Mouse (Mus musculus): ENCODE results near the gene Rars.
A peak's percentile ranks its signal among the peaks of the same experiment; 100 is the strongest.
"Not testable (repeated sequence)": the region's sequence is repeated elsewhere in the genome, so short reads cannot be mapped to it uniquely, and the experiment has no call there.

Gene Rars

GRCm38 (mm10) chr11:35838345-35839338 lies 4.3 kb upstream of the Rars start:
- no peak for DNase-seq (ENCODE audit: low read depth, low spot score)

GRCm38 (mm10) chr11:35837156-35838126 lies 3.1 kb upstream of the Rars start:
- no peak for DNase-seq (ENCODE audit: low read depth, low spot score)

GRCm38 (mm10) chr11:35833270-35833669 lies 1.0 kb downstream of the Rars start:
- no peak for DNase-seq (ENCODE audit: low read depth, low spot score)

DNA sequence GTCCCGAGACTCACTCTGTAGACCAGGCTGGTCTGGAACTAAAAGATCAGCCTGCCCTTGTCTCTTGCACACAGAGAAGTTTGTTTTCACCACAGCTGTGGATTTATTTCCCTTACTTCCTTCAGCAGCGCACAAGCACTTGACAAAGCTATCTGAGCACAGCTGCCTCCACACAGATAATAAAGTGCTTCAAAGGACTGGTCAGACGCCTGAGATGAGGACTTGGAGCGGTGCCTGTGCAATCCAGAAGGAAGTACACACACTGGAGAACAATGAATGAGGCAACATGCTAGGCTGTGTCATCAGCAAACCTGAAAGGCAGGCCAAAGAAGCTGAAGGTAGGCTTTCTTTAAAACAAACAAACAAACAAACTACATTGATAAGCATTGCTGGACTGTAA lies 2.2 kb downstream of the Rars start:
- DNase-seq (ENCODE audit: low read depth, low spot score): no peak

- no peak for DNase-seq (ENCODE audit: low read depth, low spot score)
Observed at GRCm38 (mm10) chr11:35827714-35828113, 6.6 kb downstream of the Rars start.

- DNase-seq (ENCODE audit: low read depth, low spot score): no peak
Observed at GRCm38 (mm10) chr11:35816316-35816715, 18.0 kb downstream of the Rars start.

GRCm38 (mm10) chr11:35811458-35811857 lies 22.8 kb downstream of the Rars start:
- DNase-seq (ENCODE audit: low read depth, low spot score): no peak

DNA sequence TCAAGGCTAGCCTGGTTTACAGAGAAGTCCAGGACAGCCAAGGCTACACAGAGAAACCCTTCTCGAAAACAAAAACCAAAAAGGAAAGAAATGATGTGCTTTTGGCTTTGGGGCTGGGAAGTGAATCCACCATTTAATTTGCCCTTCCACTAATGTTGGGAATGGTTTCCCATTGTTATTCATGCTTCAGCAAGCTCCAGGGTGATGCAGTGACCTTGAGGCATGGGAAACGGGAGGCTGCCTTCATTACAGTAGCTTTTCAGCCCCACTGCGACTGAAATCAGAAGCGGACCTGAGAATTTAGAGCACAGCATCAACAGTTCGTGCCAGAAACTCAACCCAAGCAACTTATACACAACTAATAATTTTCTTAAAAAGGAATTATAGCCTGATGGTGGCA lies 33.0 kb downstream of the Rars start:
- no peak for DNase-seq (ENCODE audit: low read depth, low spot score)

- DNase-seq (ENCODE audit: low read depth, low spot score): no peak
Observed at GRCm38 (mm10) chr11:35798874-35799273, 35.4 kb downstream of the Rars start, which contains the start of gene Fbll1. Gene Fbll1, minus strand, starts transcription at chr11:35798884.

GRCm38 (mm10) chr11:35798495-35798820 lies 35.8 kb downstream of the Rars start:
- DNase-seq (ENCODE audit: low read depth, low spot score): peak; percentile 78

- no peak for DNase-seq (ENCODE audit: low read depth, low spot score)
Observed at GRCm38 (mm10) chr11:35797751-35798494, 36.4 kb downstream of the Rars start.

- not testable (repeated sequence) for DNase-seq (ENCODE audit: low read depth, low spot score)
Observed at GRCm38 (mm10) chr11:35792800-35793199, 41.5 kb downstream of the Rars start.

DNA sequence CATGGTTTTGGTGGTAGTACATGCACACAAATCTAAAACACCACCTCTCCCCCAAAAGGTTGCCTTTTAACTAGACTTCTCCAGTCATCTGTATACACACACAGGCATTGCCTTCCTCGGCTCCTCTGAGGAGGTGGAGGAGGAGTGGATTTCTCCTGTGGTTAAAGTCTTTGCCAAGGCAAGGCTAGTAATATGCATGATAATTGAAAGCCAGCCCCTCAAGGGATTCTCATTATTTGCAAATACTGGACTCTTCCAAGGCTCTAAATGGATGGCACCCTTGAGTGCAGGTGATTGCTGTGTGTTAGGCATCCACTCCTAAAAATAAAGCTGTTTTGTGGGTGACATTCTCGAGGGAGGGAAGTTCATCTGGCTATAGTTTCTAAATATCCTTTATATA lies 45.9 kb downstream of the Rars start:
- DNase-seq (ENCODE audit: low read depth, low spot score): no peak

DNA sequence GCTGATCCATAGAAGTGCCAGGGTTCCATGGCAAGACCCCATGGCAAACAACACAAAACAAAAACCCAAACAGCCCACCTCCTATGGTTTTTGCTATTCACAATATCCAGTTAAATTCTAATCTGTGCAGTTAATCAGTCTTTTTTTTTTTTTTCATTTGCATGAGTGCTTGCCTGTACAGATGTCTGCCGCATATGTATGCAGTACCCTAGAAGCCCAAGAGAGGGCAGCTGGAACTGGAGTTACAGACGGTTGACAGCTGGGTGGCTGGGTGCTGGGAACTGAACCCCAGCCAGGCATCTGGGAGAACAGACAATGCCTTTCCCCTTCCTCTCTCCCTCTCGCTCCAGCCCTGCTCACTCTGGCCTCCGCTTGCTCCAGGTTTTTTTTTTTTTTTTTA lies 49.8 kb downstream of the Rars start:
- no peak for DNase-seq (ENCODE audit: low read depth, low spot score)

- DNase-seq (ENCODE audit: low read depth, low spot score): no peak
Observed at GRCm38 (mm10) chr11:35784002-35784401, 50.3 kb downstream of the Rars start.

GRCm38 (mm10) chr11:35783038-35783437 lies 51.3 kb downstream of the Rars start:
- no peak for DNase-seq (ENCODE audit: low read depth, low spot score)

DNA sequence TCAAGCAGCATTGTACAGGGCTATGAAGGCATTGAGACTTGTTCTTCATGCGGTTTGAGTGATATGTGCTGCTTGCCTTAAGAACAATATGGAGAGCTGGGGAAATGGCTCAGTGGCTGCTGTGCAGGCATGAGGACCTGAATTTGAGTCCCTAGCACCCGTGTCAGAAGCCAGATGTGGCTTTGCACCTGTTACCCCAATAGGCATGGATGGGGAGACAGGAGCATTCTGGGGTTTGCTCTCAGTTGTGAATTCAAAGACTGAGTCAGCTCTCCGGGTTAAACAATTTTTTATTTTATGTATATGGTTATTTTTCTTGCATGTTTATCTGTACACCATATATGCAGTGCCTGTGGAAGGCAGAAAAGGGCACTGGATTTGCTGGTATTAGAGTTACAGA lies 51.9 kb downstream of the Rars start:
- no peak for DNase-seq (ENCODE audit: low read depth, low spot score)

DNA sequence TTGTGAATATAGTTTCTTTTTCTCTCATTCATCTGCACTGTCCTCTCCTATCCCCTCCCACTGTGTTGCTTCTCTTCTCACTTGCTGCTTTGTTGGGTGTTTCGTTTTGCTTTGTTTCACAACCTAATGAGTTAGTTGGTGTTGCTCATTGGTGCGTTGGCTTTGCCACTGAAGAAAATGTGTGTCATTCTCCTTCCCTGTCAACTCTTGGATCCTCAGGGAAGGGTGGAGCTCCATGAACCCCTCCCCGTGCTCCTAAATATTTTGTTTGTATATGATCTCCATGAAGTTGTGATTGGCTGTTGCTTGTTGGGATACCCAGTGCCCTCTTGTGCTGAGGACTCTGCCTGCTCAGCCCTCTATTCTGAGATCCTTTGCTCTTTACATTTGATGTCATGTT lies 54.0 kb downstream of the Rars start:
- DNase-seq (ENCODE audit: low read depth, low spot score): no peak

DNA sequence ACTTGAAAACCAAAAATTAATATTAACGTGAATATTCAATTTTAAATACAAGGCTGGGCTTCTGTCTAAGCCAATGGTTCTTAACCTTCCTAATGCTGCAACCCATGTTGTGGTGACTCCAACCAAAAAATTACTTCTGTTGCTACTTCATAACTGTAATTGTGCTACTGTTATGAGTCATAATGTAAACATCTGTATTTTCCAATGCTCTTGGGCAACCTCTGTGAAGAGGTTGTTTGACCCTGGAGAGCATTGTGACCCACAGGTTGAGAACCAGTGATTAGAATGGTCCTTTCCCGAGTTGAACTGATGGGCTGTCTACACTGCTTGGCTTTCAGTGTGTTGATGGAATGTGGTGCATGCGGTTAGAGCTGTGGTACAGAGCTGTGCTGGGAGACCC lies 57.9 kb downstream of the Rars start:
- no peak for DNase-seq (ENCODE audit: low read depth, low spot score)

GRCm38 (mm10) chr11:35775606-35776005 lies 58.7 kb downstream of the Rars start:
- no peak for DNase-seq (ENCODE audit: low read depth, low spot score)

DNA sequence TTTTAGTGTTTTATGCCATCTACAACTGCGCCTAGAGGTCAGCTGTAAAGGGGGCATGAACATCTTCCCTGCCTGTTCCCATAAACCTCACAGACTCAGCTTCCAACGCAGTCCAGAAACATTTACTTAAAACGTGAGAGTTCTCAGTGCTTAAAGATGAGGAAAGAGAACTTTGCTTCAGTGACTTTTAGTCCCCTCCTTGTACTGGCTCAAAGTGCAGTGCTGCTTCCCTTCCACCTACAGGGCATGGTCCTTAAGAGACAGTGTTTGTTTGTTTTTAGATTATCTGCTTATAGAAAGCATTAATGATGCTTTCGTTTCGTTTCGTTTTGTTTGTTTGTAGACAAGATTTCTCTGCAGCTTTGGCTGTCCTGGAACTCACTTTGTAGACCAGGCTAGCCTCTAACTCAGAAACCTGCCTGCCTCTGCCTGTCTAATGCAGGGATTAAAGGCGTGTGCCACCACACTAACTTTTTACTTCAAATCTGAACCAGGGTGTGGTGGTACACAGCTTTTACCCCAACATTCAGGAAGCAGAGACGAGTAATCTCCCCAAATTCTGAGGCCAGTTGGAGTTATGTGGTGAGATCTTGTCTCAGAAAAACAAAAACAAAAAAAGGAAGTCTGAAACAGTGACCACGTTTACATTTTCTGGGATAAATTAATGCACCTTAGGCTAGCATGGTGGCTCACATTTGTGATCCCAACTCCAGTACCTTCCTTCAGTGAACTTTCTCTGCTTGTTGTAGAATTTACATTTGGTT lies 63.4 kb downstream of the Rars start:
- DNase-seq (ENCODE audit: low read depth, low spot score): no peak

All from brain, embryonic 18.5 days (tissue).